Comparison of ENCODE assay signal across 8 mouse cellular contexts in the genomic region with DNA sequence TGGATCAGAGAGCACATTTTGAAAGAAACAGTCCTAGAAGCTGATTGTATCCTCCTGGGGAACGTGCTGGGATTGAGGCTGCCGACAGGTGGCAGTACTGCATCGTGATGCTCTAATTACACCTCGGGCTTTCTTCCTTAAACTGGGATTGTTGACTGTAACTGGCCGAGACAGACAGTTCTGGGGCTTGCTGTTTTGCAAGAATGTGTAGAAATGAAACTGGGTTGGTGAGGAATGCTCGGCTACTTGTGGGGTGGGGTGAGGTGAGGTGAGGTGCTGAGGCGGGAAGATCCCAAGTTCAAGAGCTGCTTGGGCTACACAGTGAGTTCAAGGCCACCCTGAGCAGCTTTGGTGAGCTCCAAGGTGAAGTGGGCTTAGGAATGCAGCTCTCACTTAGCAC. TPM values are rescaled to one million over a fixed set of nuclear protein-coding genes. Genes with fewer than 3 reads are reported as not detected.
DNase-seq lines count a peak whose midpoint lies in the region; ATAC-seq and TF ChIP-seq lines count a peak whose summit lies in the region.

No protein-coding gene starts in this region.

- no peak overlapping the region for H3K4me3 ChIP-seq in bone marrow, adult 2 months (replicated peaks; ENCODE audit: control insufficient read depth, low read depth, low read length)
- H3K4me3 ChIP-seq in embryonic facial prominence, embryonic 14.5 days (ENCODE audit: low read depth, low read length), result no peak overlapping the region
- H3K4me3 ChIP-seq in heart, embryonic 10.5 days, result no peak overlapping the region
- H3K4me3 ChIP-seq in liver, embryonic 13.5 days (replicated peaks), result no peak overlapping the region
- no peak overlapping the region for H3K4me3 ChIP-seq in neural tube, embryonic 11.5 days (ENCODE audit: low read depth, low read length)
- H3K4me3 ChIP-seq in stomach, postnatal 0 days (ENCODE audit: low read depth, low read length), result no peak overlapping the region

- peak; percentile 74 for ATAC-seq in embryonic facial prominence, embryonic 14.5 days (ENCODE audit: low read depth)
- ATAC-seq in liver, embryonic 13.5 days (ENCODE audit: low read depth), result 0 out of 2 replicates have a peak, but pooled peaks have one; percentile 13
- no peak for ATAC-seq in neural tube, embryonic 11.5 days (ENCODE audit: insufficient read depth, low FRiP score, low TSS enrichment)
- peak; percentile 85 for ATAC-seq in stomach, postnatal 0 days (ENCODE audit: low FRiP score, low TSS enrichment)

- H3K4me1 ChIP-seq in bone marrow, adult 2 months (ENCODE audit: control insufficient read depth, insufficient read depth, low read length), result no peaks in the 10 kb centered on the region
- H3K4me1 ChIP-seq in embryonic facial prominence, embryonic 14.5 days (ENCODE audit: control insufficient read depth, insufficient read depth, low read length), result peaks cover 15% of the 10 kb centered on the region; the same call in 1 of the 2 replicates
- H3K4me1 ChIP-seq in heart, embryonic 10.5 days, result peaks cover 21% of the 10 kb centered on the region
- peaks cover 29% of the 10 kb centered on the region for H3K4me1 ChIP-seq in liver, embryonic 13.5 days (replicated peaks)
- peaks cover 2% of the 10 kb centered on the region; the same call in 1 of the 2 replicates for H3K4me1 ChIP-seq in neural tube, embryonic 11.5 days (ENCODE audit: control insufficient read depth, insufficient read depth, low read length)
- H3K4me1 ChIP-seq in stomach, postnatal 0 days (replicated peaks; ENCODE audit: control insufficient read depth, insufficient read depth), result peaks cover 2% of the 10 kb centered on the region; the same call in 1 of the 2 replicates

- no peak for TF ChIP-seq POLR2A in bone marrow, adult 2 months (IDR thresholded peaks at IDR 0.05; ENCODE audit: borderline replicate concordance, control insufficient read depth, low read depth, low read length)

- H3K4me2 ChIP-seq in embryonic facial prominence, embryonic 14.5 days (ENCODE audit: low read depth, low read length), result no peak overlapping the region
- no peak overlapping the region for H3K4me2 ChIP-seq in liver, embryonic 13.5 days
- no peak overlapping the region for H3K4me2 ChIP-seq in neural tube, embryonic 11.5 days (ENCODE audit: low read depth)
- H3K4me2 ChIP-seq in stomach, postnatal 0 days (replicated peaks; ENCODE audit: low read depth), result no peak overlapping the region

- 0% methylated on average over 7 of the region's 7 CpGs for WGBS in bone marrow, adult 2 months
- 3% methylated on average over 7 of the region's 7 CpGs for WGBS in embryonic facial prominence, embryonic 14.5 days
- WGBS in heart, embryonic 10.5 days, result 3% methylated on average over 7 of the region's 7 CpGs
- WGBS in liver, embryonic 13.5 days (ENCODE audit: insufficient replicate concordance), result 4% methylated on average over 7 of the region's 7 CpGs
- 5% methylated on average over 7 of the region's 7 CpGs for WGBS in neural tube, embryonic 11.5 days
- WGBS in stomach, postnatal 0 days, result 1% methylated on average over 7 of the region's 7 CpGs

- peak; percentile 85 for DNase-seq in CD4-positive, CD25-positive, alpha-beta regulatory T cell, adult 2 months (ENCODE audit: low read depth, low spot score)
- peak; percentile 94 for DNase-seq in embryonic facial prominence, embryonic 14.5 days (ENCODE audit: low spot score)
- DNase-seq in heart, embryonic 10.5 days (ENCODE audit: low spot score), result peak; percentile 88
- peak; percentile 85 for DNase-seq in kidney, postnatal 14 days
- DNase-seq in liver, embryonic 13.5 days, result peak; percentile 44
- peak; percentile 85 for DNase-seq in neural tube, embryonic 11.5 days (ENCODE audit: low spot score)
- peak; percentile 89 for DNase-seq in stomach, postnatal 0 days (ENCODE audit: low spot score)

- no peaks in the 10 kb centered on the region for H3K36me3 ChIP-seq in embryonic facial prominence, embryonic 14.5 days (ENCODE audit: control insufficient read depth, insufficient read depth, low read length)
- no peaks in the 10 kb centered on the region for H3K36me3 ChIP-seq in heart, embryonic 10.5 days
- no peaks in the 10 kb centered on the region for H3K36me3 ChIP-seq in liver, embryonic 13.5 days
- no peaks in the 10 kb centered on the region for H3K36me3 ChIP-seq in neural tube, embryonic 11.5 days (ENCODE audit: control insufficient read depth, insufficient read depth, low read length)
- no peaks in the 10 kb centered on the region for H3K36me3 ChIP-seq in stomach, postnatal 0 days (ENCODE audit: control insufficient read depth, insufficient read depth, low read length)

- TF ChIP-seq EP300 in stomach, postnatal 0 days (optimal IDR thresholded peaks at IDR 0.05), result no peak

- H3K27me3 ChIP-seq in embryonic facial prominence, embryonic 14.5 days (replicated peaks; ENCODE audit: control insufficient read depth, insufficient read depth, low read length), result no peaks in the 10 kb centered on the region
- 0 out of 2 replicates have a peak, but pooled peaks cover 7% of the 10 kb centered on the region for H3K27me3 ChIP-seq in heart, embryonic 10.5 days (ENCODE audit: insufficient read depth, poor library complexity, severe bottlenecking)
- peaks cover 5% of the 10 kb centered on the region; the same call in 1 of the 2 replicates for H3K27me3 ChIP-seq in liver, embryonic 13.5 days
- H3K27me3 ChIP-seq in neural tube, embryonic 11.5 days (ENCODE audit: control insufficient read depth, insufficient read depth, low read length), result no peaks in the 10 kb centered on the region
- no peaks in the 10 kb centered on the region for H3K27me3 ChIP-seq in stomach, postnatal 0 days (ENCODE audit: control insufficient read depth, insufficient read depth, low read length)

- peak; percentile 89 for TF ChIP-seq CTCF in bone marrow, adult 2 months (IDR thresholded peaks at IDR 0.05; ENCODE audit: control insufficient read depth, insufficient read depth, low read length)
- peak; percentile 98 for TF ChIP-seq CTCF in stomach, postnatal 0 days (IDR thresholded peaks at IDR 0.05; ENCODE audit: low read depth)

- no peaks in the 10 kb centered on the region for H3K9me3 ChIP-seq in embryonic facial prominence, embryonic 14.5 days (ENCODE audit: control insufficient read depth, low read length)
- H3K9me3 ChIP-seq in heart, embryonic 10.5 days, result no peaks in the 10 kb centered on the region
- no peaks in the 10 kb centered on the region for H3K9me3 ChIP-seq in liver, embryonic 13.5 days (replicated peaks)
- H3K9me3 ChIP-seq in neural tube, embryonic 11.5 days (ENCODE audit: control insufficient read depth, low read length), result no peaks in the 10 kb centered on the region
- no peaks in the 10 kb centered on the region for H3K9me3 ChIP-seq in stomach, postnatal 0 days (ENCODE audit: control insufficient read depth, low read length)

- H3K9ac ChIP-seq in embryonic facial prominence, embryonic 14.5 days (ENCODE audit: low read depth, low read length), result no peak overlapping the region
- no peak overlapping the region for H3K9ac ChIP-seq in liver, embryonic 13.5 days
- no peak overlapping the region for H3K9ac ChIP-seq in neural tube, embryonic 11.5 days (ENCODE audit: low read length)
- no peak overlapping the region for H3K9ac ChIP-seq in stomach, postnatal 0 days (ENCODE audit: low read length)

- no peak overlapping the region for H3K27ac ChIP-seq in bone marrow, adult 2 months (ENCODE audit: control insufficient read depth, insufficient read depth, low read depth, low read length, poor library complexity)
- H3K27ac ChIP-seq in embryonic facial prominence, embryonic 14.5 days (replicated peaks; ENCODE audit: low read depth, low read length), result peak overlapping the region; percentile 36; the same call in 1 of the 2 replicates
- H3K27ac ChIP-seq in heart, embryonic 10.5 days, result peak overlapping the region; percentile 44; the same call in 1 of the 2 replicates
- no peak overlapping the region for H3K27ac ChIP-seq in liver, embryonic 13.5 days
- no peak overlapping the region for H3K27ac ChIP-seq in neural tube, embryonic 11.5 days (ENCODE audit: low read depth, low read length)
- no peak overlapping the region for H3K27ac ChIP-seq in stomach, postnatal 0 days (replicated peaks)

RNA-seq across cellular contexts. Expression of gene Haao, which starts 55.7 kb away (rescaled TPM):
- 41.3 and 96.3 TPM in 2 replicates for polyA plus RNA-seq in bone marrow, adult 2 months (2011; ENCODE audit: insufficient read depth, insufficient read length, low replicate concordance, missing spikeins)
- 0.37 and 0.92 TPM in 2 replicates for polyA plus RNA-seq in embryonic facial prominence, embryonic 14.5 days (2014; fragmentation: Nextera tagmentation; extraction: Ambion mirVana)
- 0.41 and 0.68 TPM in 2 replicates for polyA plus RNA-seq in heart, embryonic 10.5 days (2016; fragmentation: Nextera tagmentation; extraction: Ambion mirVana)
- polyA plus RNA-seq in liver, embryonic 13.5 days (2015; fragmentation: Nextera tagmentation; extraction: Ambion mirVana), result 16.2 and 17.1 TPM in 2 replicates
- polyA plus RNA-seq in neural tube, embryonic 11.5 days (2014; fragmentation: Nextera tagmentation; extraction: Ambion mirVana), result not detected in 2 replicates
- 0.13 and 0.36 TPM in 2 replicates for polyA plus RNA-seq in stomach, postnatal 0 days (2015; fragmentation: Nextera tagmentation; extraction: Ambion mirVana)

Comparison
In these comparisons a context has a peak if more than half of its experiments do, and no peak if none do; other contexts are left out.
1. DNase-seq: peak in every context shown above with its lines; median percentile 94 in embryonic facial prominence, embryonic 14.5 days; 89 in stomach, postnatal 0 days; 88 in heart, embryonic 10.5 days; 85 in CD4-positive, CD25-positive, alpha-beta regulatory T cell, adult 2 months; 85 in kidney, postnatal 14 days; 85 in neural tube, embryonic 11.5 days; 44 in liver, embryonic 13.5 days.
2. H3K27ac ChIP-seq: peak in embryonic facial prominence, embryonic 14.5 days (single experiment) and heart, embryonic 10.5 days (single experiment); none in bone marrow, adult 2 months (single experiment), liver, embryonic 13.5 days (single experiment), neural tube, embryonic 11.5 days (single experiment) and stomach, postnatal 0 days (single experiment).